Mouse (Mus musculus) G1E (cell line): ENCODE measurements at regions not wholly inside any gene's neighbourhood (a gene's known extent, or its start where the extent isn't known, plus 50 kb on each side); places are given as distances from the start of the nearest gene placed in this dataset.

Experiments used
- CTCF ChIP-seq: IDR thresholded peaks from 2 replicates; pipeline ENCODE4 v1.5.1; 2012; ENCODE audit warnings: low read depth, low read length, inconsistent platforms, mixed read lengths
- GATA1 ChIP-seq: IDR thresholded peaks from 2 replicates; pipeline ENCODE4 v1.6.1; 2012; ENCODE audit warnings: borderline replicate concordance, low read length, inconsistent platforms, mixed read lengths
- GATA2 ChIP-seq: IDR thresholded peaks from 2 replicates; pipeline ENCODE4 v1.6.1; 2012; ENCODE audit warnings: low read depth, low read length, inconsistent platforms, borderline replicate concordance
- POLR2AphosphoS5 ChIP-seq: IDR thresholded peaks from 2 replicates; pipeline ENCODE4 v1.6.1; 2012; ENCODE audit warnings: low read depth, low read length, inconsistent platforms; ENCODE audit not compliant: insufficient replicate concordance
- TAL1 ChIP-seq: conservative IDR thresholded peaks from 2 replicates; pipeline ENCODE4 v1.6.1; 2012; ENCODE audit warnings: low read depth, low read length, inconsistent platforms, mixed read lengths

DNA sequence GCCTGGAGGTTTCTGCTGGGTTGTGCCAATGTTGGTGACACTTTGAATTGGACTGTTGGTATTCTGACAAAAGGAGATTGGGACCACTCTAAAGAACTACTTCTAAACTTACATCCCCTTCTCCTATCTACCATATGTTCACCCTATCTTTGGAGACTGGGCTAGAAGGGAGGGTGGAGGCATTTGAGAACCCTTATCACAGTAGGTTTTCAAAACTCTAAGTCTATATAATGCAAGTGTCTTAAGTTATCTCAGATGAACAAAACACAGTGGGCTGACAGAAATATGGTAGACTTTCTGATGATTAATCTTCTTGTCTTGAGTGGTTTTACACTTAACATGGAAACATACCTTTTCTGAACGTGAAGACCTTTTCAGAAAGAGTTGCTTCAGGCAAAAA lies 486.9 kb downstream of the Adgrl2 start:
- TF ChIP-seq POLR2AphosphoS5 (no peak), CTCF (no peak), GATA1 (no peak), TAL1 (no peak), GATA2 (no peak)
